Mouse (Mus musculus) hindlimb bud, embryonic 11.5 days (tissue): ENCODE results near the gene Wdr4.

Experiments
- DNase-seq: peaks from one replicate; pipeline ENCODE4 v3.0.0-alpha.2; 2012; ENCODE audit warnings: low read depth, low spot score; ENCODE audit errors: extremely low spot score

Wdr4 gene

DNA sequence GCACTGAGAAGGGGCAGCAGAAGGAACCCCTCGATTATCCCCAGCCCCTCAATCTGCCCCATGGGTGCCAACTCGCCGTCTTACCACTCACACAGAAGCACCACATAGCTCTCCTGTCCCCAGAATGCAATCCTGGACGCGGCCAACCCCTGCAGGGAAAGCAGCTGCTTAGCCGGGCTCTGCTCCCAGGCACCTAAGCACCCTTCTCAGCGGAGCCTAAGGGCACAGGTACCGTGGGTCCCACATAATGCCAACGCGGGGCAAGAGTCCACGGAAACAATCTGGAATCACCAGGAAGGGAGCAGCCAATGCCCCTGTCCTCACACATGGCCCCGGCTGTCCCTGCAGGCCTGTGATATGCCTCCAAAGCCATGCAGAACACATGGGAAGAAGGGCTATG lies 20.1 kb downstream of the Wdr4 start:
- DNase-seq: no peak

DNA sequence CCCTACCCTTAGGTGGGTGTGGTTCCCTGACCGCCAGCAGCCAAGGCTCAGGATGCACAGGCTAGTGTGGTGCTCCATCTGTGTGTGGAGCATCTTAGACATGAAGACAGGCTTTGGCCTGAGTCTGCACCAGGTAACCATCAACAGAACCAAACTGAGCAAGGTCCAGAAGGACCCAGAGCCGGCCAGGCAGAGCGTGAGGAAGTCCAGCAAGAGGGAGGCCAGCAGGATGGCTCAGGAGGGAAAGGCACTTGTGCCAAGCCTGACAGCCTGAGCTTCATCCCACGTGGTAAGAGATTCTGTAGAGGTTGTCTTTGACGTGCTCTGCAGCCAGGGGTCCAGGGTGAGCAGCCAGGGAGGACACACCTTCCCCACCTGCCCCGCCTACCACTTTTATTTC lies 22.1 kb downstream of the Wdr4 start:
- no peak for DNase-seq

DNA sequence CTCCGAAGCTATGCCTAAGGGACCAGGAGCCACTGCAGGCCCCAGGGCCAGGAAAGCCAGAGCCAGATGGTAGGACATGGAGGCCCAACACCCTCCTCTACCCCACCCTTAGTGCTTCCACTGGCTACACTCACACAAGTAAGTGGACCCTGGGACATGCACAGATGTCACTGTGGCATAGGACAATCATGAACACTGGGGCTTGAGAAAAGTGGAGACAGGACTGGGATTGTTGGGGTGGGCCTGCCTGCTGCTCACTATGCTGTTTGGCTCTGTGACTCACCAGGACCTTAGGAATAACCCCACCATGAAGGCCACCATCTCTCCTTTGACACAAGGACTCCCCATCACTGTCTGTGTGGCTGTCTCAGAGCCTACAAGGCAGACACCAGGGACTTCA lies 24.8 kb downstream of the Wdr4 start:
- DNase-seq: no peak

DNA sequence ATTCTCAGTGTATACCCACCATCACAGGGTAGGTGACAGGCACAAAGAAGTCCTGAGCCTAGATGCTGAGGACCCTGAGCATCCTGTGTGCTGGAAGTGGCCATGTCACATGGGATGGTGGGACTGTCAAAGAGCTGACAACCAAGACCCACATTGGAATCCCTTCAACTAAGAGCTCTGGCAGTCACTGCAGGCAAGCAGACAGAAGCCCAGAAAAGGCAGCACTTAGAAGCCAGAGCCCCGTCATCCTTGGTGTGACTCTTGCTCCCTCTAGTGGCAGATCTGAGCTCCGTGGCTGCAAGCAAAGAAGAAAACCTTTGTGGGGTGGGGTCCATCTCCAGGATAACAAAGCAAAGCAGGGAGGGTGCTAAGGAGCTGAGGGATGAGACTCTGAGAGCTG lies 27.4 kb downstream of the Wdr4 start:
- peak; percentile 58 for DNase-seq

DNA sequence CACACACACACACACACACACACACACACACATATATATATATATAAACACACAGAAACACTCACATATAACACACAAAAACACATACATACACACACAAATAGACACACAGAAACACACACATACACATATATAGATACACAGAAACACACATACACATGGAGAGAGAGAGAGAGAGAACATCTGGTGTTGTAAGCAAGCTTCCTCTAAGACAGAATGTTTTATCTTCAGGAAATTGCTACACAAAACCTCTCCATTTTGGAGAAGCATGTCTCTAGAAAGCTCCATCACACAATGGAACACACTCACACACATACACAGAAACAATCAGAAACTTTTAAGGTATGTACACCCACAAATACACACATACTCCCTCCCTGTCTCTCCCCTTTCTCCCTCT lies 28.4 kb downstream of the Wdr4 start:
- DNase-seq: no peak

DNA sequence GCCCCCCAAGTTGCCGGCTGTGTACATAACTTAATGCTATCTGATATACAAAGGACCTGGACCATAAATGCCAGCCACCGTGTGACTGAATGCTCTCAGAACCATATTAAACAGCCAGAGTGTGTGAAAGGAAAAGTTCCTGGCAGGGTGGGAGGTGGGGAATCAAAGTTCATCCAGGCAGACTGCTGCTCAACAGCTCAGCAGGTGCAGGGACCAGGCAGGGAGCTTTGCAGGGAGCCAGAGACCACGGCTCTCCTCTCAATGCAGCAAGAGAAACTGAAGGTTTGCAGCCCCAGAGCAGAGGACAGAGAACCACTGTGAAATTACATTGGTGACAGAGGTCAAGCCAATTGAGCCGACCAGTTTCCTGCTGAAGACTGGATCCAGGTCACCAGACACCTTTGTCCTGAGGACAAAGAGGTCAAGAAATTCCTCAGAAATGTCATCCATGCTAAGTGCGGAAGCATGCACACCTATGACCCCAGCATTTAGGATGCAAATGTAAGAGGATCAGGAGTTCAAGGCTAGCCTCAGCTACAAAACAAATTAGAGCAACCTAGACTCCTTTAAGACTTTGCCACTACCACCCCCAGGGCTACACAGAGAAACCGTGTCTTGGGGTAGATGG lies 32.2 kb downstream of the Wdr4 start:
- no peak for DNase-seq

DNA sequence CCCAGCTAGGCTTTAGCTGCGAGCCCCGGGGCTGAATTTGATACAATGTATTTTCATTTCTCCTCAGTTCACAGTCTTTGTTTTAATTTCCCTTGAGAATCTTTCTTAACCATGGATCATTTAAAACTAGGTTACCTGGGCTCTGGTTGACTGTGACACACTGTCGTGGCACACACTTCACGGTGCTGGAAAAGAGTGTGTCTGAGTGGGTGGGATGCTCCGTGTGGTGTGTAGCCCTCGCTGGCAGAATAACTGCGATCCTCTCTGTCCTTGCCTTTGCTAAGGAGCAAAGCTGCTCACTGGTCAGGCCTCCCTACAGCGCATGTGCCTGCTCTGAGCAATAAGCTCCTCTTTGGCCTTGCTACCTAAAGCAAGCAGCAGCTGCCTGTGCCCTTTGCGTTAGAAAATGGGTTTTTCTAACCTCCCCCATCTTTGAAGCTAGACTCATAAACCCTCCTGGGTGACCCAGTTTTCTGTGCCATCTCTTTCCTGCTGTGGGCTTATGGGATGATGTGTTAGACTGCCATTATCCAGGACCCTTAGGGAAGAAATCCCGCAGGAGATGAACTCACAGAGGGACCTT lies 33.1 kb downstream of the Wdr4 start:
- DNase-seq: no peak

DNA sequence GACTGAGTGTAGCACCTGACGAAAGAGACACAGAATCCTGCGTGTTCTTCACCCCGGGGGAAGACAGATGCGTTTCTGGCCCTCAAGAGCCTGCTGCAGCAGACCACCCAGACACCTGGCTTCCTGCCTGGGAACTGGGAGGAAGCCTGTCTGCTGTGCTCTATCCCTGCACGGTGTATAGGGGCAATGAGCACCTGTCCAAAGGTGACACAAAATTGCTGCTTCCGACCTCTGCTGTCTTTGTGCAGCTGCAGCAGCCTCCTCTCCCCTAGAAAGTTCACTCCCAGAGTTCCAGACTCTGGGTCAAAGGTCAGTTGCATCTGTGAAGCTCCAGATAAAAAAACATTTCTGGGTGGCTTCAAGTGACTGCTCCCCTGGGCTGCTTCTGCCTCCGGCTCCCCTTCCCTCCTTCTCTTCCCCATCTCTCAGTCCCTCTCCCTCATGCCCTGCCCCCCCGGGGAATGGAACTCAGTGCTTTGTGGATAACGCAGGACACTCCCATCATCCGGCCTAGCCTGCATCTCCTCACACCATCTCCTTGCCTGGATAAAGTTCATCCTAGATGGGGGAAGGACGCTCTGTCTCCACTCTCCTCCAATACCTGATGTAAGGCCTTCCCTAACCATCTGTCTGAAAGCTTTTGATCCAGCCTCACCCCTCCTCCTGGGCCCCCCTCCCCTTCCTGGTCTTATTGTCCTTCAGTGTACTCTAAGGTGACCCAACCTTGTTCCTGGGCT lies 40.5 kb downstream of the Wdr4 start:
- DNase-seq: no peak

DNA sequence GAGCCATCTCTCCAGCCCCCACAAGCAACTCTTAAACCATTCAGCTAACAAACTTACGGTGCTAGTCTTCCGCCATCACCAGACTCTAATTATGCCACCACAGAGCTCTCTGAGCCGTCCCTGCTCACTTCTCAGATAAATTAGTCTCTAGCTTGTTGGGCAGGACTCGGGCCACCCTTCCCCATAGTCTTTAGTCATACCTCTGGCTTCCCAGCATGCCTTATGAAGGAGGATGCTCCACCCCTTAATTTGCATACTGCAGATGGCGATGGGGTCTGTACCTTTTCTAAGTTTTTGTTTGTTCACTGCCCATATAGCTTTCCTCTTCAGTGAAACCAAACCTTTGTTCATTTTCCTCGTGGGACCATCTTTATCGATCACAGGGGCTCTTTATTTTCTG lies 41.2 kb downstream of the Wdr4 start:
- no peak for DNase-seq

DNA sequence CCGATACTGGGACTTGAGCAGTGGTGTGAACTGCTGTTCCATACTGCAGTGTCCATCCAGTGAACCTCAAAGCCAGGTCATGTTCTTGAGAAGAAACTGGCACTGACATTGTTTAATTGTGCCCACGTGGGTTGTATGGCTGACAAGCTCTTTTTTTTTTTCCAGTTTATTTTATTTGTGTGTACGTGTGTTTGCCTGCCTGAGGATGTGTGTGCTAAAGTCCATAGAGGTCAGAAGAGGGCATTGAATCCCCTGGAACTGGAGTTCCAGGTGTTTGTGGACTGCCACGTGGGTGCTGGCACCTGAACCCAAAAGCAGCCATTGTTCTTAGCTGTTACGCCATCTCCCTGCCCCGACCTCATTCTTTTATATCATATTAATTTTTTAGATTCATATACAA lies 45.4 kb downstream of the Wdr4 start:
- no peak for DNase-seq

DNA sequence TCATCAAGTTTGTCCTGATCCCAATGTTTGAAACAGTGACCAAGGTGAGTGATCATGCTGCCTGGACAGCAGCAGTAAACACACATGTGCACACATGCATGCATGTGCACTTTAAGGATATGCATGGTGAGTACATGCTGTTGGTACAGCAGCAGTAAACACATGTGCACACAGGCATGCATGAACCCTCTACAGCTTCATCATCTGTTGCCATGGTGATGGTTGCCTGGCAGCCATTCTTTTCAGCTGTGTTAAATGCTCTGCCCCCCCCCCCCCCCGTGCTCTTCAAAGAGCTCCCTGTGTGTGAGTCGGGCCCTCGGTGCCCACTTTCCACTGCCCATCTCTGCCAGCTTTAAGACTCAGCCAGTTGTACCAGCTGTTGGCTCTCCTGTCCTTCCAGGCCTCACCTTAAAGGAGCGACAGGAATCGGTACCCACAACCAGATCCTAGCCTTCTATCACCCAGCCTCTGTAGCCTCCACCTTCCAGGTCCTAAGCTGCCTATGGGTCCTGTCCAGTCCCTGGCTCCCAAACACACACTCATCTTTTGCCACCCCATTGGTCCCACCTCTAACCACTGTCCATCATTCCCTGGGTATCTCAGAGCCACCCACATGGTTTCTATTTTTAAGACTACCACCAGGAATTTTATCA lies 48.9 kb downstream of the Wdr4 start:
- no peak for DNase-seq

DNA sequence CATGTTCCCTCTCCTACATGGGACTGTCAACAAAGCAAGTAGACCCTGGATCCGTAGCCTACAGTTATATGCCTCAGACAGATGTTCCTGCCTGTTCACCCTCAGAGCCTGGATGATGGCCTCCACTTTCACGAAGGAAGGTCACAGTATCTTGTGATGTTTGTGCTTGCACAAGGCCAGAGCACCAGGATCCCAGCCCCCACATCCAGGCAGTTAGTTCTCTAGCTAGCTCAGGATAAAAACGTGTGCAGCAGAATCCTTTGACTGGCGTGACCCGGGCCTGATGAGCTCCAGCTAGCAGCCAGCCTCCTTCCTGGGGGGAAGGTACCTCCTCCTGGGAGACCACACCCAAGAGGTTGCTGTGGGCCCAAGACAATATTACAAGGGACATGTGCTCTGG lies 51.3 kb downstream of the Wdr4 start:
- DNase-seq: no peak

DNA sequence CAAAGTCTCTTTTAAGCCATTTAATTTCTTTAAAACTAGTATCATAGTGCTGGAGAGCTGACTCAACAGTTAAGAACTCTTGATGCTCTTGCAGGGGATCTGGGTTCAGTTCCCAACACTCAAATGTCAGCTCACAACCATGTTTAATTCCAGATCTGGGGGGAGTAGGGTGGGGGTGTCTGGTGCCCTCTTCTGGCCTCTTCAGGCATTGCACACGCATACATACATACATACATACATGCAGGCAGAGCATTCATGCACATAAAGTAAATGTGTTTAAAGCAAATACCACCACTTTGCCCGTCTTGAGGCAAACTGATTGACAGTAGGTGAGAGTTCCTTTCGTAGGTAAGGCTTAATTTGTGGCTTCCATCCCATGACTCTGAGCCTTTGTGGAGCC lies 52.9 kb downstream of the Wdr4 start:
- DNase-seq: no peak

DNA sequence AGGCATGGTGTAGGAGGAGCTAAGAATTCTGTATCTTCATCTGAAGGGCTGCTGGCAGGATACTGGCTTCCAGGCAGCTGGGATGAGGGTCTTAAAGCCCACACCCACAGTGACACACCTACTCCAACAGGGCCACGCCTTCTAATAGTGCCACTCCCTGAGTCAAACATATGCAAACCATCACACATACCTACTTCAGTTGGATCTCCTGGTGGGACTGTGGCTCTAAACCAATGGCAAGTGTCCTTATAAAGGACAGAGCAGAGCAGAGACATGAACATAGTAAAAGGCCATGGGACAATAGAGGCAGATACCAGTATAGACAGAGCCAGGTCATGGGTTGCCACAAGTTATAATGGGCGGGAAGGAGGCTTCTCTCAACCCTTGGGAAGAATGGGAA lies 57.3 kb downstream of the Wdr4 start:
- no peak for DNase-seq

DNA sequence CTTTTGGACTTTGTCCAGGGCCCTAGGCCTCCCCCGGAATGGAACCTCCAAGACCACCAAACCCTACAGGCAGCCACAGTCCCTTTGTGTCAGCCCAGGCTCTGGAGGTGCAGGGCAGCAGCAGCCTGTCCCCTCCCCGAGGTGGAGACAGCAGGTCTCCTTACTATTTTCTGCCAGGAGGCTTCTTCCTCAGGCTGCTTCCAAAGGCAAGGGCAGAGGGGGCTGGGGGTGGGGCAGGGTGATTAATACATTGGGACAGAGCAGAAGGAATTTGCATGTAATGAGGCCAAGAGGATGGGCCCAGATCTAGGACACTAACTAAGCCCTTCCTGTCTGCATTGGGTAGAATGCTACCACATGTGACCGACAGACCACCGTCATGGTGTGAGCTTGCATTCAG lies 59.4 kb downstream of the Wdr4 start:
- DNase-seq: no peak

DNA sequence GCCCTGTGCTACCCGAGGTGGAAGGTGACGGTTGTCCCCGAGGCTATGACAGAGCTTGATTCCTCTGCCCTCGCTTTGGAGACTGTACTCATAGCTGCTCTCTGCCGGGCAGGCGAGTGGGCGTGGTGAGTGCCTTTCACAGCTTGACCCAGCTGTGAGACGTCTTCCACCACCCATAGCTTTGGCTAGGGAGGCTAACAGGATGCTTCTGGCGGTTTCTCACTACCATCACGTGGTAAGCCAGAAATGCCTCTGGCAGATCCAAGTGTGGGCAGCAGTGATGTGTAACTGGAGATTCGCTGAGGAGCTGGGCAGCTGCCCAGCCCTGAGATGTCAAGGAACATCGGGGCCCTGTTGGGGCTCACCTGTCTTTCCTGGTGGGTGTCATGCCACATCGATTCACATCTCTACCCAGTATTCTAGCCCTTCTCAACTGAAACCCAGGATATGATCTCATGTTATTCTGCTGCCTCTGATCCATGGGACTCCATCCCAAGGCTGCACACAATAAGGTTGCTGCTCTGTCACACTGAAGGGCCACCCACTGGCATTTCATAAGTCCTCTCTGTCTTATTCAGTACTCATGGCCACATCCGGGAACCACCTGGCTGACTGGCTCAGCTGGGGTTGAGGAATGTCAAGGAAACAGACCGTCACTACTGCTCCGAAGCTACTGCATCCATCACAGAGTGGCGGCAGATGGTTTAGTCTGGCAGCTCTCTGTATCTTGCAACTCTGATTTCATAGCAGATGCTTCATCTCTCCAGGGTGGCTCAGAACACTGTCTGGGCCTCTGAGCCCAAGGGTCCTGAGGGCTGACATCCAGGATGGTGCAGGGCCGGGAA lies 62.8 kb downstream of the Wdr4 start:
- DNase-seq: no peak

DNA sequence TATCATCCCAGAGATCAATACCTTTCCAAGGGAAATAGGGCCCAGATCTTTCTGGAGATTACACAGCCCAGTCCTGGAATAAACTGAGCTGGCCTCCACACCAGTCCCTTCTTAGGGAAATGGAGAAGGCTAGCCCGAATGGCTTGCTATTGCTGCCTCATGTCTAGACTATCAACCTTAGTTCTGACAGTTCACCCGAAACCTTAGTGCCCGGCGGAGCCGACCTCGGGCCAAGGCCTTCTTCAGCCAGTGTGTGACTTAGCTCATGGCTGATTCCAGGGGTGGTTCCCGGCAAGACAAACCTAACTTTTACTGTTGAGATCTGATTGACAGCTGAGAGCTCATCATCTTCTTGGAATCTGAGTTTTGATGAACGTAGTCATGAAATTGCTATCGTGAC lies 65.7 kb downstream of the Wdr4 start:
- DNase-seq: no peak

DNA sequence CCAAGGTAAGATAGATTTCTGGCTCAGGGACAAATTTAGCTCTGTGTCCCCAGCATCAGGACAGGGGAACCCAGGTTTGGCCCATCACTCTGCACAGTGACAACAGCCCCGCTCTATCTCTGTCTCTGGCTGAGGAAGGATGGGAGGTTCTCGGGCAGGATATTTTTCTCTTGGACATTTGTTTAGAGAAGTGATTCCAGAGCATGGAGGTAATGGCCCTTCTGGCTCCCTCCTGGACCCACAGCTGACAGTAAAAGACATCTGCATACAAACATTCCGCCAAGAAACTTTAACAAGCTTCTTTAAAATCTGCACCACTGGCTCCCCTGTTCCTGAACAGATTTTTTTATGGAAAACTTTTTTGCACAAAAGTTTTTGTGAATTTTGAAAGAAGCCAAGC lies 66.3 kb downstream of the Wdr4 start:
- no peak for DNase-seq

DNA sequence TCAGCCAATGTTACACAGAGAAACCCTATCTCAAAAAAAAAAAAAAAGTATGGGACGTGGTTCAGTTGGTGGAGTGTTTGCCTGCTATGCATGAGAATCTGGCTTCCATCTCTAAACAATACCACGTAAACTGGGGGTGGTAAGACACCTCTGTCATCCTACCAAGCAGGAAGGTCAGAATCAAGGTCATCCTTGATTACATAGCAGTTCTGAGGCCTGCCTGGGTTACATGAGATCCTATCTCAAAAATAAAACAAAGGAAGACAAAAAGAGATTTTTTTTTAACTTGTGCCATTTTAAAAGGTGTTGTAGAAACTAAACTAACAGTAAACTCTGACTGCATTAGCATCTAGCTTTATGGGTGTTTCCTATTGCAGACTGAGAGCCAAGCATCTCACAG lies 67.0 kb downstream of the Wdr4 start:
- DNase-seq: no peak

DNA sequence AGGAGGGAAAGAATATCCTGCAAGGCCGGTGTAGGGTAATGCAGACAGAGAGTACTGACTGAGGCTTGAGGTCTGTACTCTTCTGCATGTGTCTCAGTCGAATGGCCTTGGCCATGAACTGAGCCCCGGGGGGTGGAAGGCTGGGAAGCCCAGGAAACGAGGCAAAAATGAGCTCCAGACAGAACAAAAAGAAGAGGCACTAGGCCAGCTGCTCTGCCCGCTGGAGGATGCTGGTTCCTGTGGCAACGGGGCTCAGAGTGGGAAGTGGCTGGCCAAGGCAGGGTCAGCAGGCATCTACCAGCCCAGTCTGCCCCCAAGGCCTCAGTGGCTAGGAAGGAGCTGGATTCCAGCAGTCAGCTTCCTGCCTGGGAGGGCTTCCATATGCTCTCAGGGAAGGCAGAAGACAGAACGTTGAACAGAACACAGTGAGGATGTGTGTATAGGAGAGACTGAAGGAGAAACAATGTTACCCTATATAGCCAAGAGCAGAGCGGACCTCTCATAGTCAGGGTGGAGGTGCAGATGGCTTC lies 68.5 kb downstream of the Wdr4 start:
- no peak for DNase-seq

DNA sequence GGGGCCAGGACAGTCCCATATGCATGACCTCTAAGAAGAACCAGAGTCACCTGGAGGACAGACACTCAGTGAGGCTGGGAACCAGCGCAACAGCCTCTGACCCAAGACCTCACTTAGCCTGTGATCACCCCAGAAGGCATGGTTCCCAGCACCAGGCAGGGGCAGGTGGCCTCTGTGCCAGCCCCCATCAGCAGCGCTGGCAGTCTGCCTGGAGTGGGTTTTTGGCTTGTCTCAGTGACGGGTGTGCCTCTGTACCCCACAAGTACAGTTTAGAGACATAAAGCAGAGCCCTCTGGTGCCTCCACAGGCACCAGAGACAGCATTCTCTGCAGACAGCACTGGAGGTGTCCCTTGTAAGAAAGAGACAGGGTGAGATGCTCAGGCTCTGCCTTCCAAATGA lies 69.6 kb downstream of the Wdr4 start:
- DNase-seq: no peak
